Mouse (Mus musculus) layer of hippocampus, adult 6 months (tissue): ENCODE data around the gene Gprasp1. TPM values are rescaled to one million over a fixed set of nuclear protein-coding genes. Genes with fewer than 3 reads are reported as not detected.

Experiments
- long read RNA-seq, 2 experiments: library from polyadenylated mRNA; unstranded; transcript quantifications; one replicate each; pipeline ENCODE4 v2.0.0; 2019 to 2020
- microRNA-seq: library from miRNA; unstranded; fragments of <30 nt; microRNA quantifications from one replicate; pipeline ENCODE4 v1.2.0, GENCODE M21; 2020
- polyA plus RNA-seq: library from polyadenylated mRNA; unstranded; fragments of <200 nt; fragmentation: Nextera tagmentation; gene quantifications from 2 replicates; pipeline ENCODE4 v1.2.3, GENCODE M21; 2021

The Gprasp1 gene
- polyA plus RNA-seq, result 57.1 and 66.4 TPM in 2 replicates
- long read RNA-seq, experiment 1, full-length matches to known transcripts, result 6 of 130 reads
- long read RNA-seq, experiment 1, partial matches to known transcripts, result 66 of 130 reads
- long read RNA-seq, experiment 1, other reads (novel, unspliced or antisense), result 58 of 130 reads
- long read RNA-seq, experiment 2, full-length matches to known transcripts, result 45 of 592 reads
- long read RNA-seq, experiment 2, partial matches to known transcripts, result 335 of 592 reads
- long read RNA-seq, experiment 2, other reads (novel, unspliced or antisense), result 212 of 592 reads

DNA sequence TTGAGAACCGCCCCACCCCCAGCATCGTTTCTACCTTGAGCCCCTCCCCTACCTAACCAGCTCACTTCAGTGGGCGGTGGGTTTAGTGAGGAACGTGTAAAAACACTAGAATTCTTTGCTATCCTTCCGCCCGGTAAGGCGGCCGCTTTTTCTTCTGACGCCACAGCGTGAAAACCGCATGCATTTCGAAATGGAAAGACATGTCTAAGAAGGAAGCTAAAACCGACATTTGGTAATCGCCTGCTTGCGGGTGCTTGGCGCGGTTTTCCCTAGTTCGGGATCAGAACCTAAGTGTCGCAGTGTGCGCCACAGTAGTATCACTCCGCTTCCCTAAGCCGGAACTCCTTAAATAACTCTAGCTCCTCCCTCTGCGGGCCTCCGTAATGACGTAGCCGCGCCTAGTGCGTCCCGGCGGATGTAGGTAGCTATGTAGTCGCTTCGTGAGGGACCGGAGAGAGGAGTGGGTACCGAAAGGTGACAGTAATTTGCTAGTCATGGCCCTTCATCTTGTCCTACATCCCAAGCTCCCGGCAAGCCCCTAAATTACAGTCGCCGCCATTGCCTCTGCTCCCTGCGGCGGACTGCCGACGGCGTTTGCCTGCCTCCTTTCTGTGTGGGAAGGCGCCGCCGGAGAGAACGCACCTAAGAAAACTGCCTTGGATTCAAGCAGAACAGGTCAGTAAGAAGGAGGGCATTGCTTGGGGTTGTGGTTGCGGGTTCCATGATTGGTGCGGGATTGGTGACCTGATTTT is at the start of gene Gprasp1, which contains the start of gene Armcx5:
Gene Gprasp1, plus strand, starts transcription at position 430 of the 752 bp plus-strand sequence.
Gene Armcx5, plus strand, starts transcription at position 430 of the 752 bp plus-strand sequence.

DNA sequence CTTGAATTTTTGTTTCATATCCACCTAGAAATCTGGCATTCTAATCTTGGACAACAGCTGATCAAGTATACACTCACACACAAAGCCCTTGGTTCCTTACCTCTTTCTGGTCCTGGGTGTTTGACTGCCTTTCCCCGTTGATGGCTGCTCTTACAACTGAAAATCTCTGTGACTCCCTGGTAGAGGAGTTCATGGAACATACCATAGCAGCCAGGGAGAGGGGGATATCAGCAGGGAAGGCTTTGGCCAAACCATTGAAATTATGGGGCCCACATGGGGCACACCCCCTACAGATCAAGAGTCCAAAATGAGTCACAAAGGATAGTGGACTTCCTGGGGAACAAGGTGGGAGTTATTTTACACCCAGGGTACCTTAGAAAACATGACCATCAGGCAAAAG is 48.9 kb upstream of the Gprasp1 start, which contains the start of gene Tcp11x2:
Gene Tcp11x2, minus strand, starts transcription at position 158 of the 400 bp plus-strand sequence.

DNA sequence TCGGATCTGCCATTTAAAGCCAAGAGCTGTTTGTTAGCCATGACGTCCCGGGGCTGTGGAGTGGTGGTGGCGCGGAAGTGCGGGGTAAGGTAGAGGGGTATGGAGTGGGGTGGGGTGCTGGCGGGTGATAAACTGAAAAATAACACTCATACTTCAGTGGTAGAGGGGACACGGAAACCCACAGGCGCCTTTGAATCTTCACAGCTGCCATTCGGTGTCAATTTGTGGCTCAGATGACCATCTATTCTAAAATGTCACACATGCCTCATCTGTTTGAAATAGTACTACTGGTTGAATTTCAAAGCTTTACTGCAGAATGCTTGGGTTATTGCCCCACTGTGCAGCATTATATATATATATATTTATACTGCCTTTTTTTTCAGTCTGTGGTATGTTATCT is 17.4 kb upstream of the Gprasp1 start, which contains the start of gene Tmsb15a:
Gene Tmsb15a, minus strand, starts transcription at position 101 of the 400 bp plus-strand sequence.

DNA sequence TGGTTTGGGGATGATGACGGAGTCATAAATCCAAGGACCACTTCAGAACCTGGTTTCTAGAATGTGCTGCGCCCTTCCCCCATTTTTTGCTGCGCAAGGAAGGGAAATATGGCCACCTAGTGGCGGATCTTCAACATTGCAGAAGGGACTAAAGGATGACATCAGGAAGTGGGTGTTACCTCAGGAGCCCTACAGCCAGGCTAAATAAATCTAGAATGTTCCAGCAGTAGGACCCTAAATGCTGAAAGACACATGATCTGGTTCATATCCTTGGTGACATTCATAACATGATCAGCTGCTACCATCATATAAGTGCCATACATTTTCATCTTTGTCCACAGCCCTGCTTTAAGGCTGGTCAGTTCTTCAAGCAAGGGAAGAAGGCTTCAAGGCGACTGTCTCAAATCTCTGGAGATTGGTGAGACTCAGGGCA is 54.7 kb downstream of the Gprasp1 start, which contains the start of gene Bhlhb9:
Gene Bhlhb9, plus strand, starts transcription at position 383 of the 433 bp plus-strand sequence.

DNA sequence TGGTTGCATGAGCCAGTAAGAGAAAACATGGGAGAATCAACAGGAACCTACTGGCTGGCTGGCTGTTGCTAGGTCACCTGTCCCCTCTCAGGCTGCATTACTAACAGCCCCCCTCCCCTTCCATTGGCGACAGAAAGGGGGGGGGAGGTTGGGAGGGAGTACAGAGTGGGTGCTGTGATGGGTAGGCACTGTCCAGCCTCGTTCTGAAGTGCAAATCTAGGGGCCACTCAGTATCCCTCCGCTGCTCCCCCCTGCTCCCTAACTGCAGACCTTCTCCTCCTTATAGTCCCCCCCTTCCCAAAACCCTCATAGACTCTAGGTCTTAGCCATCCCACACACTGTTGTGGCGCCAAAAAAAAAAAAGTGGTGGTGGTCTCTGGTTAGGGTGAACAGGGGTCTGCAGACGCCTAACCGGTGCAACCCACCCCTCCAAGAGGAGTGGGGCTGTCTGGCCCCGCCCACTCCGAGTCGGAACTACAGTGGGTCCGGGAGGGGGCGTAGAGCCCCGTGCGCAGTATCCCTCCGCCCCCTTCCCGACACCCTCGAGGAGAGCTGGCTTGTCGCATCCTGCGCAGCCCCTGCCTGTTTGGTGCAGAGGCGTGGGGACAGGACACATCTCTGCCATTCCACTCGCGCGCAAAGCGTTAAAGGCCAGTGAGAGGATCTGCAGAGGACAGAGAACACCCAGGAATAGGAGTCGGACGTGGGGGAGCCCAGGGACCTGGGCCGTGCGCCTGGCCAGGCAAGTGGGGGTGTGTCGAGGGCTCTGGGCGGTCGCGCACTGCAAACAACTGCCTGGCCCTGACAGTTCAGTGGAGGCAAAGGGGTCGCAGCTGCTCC is 96.2 kb downstream of the Gprasp1 start, which contains the start of gene Gprasp2:
Gene Gprasp2, plus strand, starts transcription at position 514 of the 840 bp plus-strand sequence.

Small RNAs within 50 kb of the gene (microRNA-seq; reads per million reads assigned to microRNA genes)
- not detected for gene Mir1970
- not detected for gene Mir7646

Other genes with a start within 250 kb of the Gprasp1 start
- gene AV320801, start 248.1 kb upstream of the Gprasp1 start, polyA plus RNA-seq, result not detected in 2 replicates
- gene Nxf7, start 144.0 kb upstream of the Gprasp1 start, polyA plus RNA-seq, result not detected in 2 replicates
- not detected in 2 replicates for gene Prame, start 115.0 kb upstream of the Gprasp1 start, polyA plus RNA-seq
- gene Tcp11x2, start 48.9 kb upstream of the Gprasp1 start, polyA plus RNA-seq, result not detected in 2 replicates
- not detected in 2 replicates for gene Tmsb15a, start 17.5 kb upstream of the Gprasp1 start, polyA plus RNA-seq
- gene Armcx5, start within 50 bp of the Gprasp1 start, polyA plus RNA-seq, result 15.8 and 19.0 TPM in 2 replicates
- 36.4 and 36.9 TPM in 2 replicates for gene Bhlhb9, start 54.9 kb downstream of the Gprasp1 start, polyA plus RNA-seq
- 45.4 and 55.5 TPM in 2 replicates for gene Gprasp2, start 96.3 kb downstream of the Gprasp1 start, polyA plus RNA-seq